Mouse (Mus musculus): Measurements from ENCODE around the gene Trib3.

DNA sequence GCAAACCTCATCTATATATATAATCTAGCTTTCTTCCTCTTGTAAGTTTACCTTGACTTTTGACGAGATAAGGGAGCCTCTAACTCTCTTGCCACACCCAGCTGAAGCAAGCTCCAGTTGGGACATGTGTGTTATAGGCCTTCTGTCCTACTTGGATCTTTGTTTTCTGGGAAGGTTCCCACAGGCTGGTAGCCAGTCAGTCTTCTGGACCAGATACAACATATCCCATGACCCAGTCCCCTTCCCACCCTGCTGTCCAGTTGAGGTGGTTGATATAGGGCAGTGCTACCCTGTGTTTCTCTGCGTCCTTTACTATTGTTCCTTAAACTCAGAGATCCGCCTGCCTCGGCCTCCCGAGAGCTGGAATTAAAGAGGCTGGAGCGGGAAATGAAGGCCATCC, 38.4 kb downstream of the Trib3 start:
- TF ChIP-seq CTCF (IDR thresholded peaks at IDR 0.05; ENCODE audit: borderline replicate concordance, control insufficient read depth, extremely low read depth, insufficient read depth, low read length, poor library complexity), result no peak
- TF ChIP-seq POLR2A (IDR thresholded peaks at IDR 0.05; ENCODE audit: control insufficient read depth, extremely low read depth, insufficient read depth, low read length, poor library complexity), result no peak
